Mouse (Mus musculus) v-Abl transformed pro-B cells (cell line): ENCODE results near the gene Tmem28.

ENCODE experiments used
- in situ Hi-C, 2 experiments: fragments of 400-800 bp; cut with MboI; formaldehyde crosslinking; loops; one replicate each; pipeline ENCODE4 v1.15.1; 2025; ENCODE audit not compliant: unreplicated experiment in 2 of 2

Gene Tmem28

DNA sequence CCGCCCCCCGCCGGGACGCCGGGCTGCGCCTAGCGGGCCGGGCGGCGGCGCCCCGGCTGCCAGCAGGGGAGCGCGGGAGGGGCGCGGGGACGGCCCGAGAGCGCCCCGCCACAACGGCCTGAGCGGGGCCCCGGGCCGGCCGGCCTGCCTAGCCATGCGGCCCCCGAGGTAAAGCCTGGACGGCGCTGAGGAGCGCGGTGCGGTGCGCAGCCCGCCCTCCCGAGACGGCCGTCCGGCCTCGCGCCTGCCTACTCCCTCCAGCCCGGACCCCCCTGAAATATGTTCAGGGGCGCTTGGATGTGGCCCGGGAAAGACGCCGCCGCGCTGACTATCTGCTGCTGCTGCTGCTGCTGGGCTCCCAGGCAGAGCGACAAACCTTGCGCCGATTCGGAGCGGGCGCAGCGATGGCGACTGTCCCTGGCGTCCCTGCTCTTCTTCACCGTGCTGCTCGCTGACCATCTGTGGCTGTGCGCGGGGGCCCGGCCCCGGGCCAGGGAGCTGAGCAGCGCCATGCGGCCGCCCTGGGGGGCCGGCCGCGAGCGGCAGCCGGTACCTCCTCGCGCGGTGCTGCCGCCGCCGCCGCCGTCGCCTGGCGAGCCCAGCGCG, at the start of gene Tmem28:
TSS of gene Tmem28 (plus strand) at position 232 of the 606 bp plus-strand sequence.
- in situ Hi-C loops, result loop anchor here in 1 of 2 experiments (25.0 kb wide), 1 partner anchor 666 kb away; the partner anchor contains the start of gene Igbp1

DNA sequence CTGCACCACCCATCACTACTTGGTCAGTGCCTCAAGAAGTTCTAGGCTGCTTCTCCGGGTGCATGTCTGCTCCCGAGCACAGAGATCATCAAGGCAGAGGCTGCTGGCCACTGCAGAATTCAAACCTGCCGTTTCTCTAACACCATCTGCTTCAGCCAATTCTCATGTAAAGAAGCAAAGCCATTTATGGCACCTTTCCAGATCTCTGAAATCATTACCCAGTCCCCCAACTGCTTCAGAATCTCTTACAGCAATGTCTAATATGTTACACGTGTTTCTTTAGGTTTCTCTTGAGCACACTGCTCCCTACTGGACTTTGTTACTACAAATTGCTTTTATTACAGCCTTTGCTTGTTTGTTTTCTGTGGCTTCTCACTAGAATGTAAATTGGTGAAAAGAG, 40.5 kb upstream of the Tmem28 start:
- in situ Hi-C loops, result no loop called here

DNA sequence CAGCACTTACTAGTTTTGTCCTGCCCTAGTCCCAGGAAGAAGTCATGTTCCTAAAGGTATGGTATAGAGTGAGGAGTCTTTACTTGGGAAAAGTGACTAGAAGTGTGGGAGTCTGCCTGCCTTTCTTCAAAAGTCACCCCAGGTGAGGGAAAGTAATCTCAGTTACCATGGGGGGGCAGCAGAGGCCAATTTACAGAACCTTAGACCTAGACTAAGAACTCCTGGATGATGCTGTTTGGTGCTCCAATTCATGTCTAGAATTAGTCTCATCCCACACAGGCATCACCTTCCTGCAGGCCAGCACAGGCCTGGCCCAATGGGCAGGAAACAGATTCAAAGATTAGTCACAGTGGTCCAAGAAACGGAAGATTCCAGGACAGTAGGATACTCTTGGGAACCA, 12.4 kb upstream of the Tmem28 start:
- in situ Hi-C loops, result loop anchor here in 1 of 2 experiments (25.0 kb wide), 1 partner anchor 679 kb away; the partner anchor contains the start of gene Igbp1

DNA sequence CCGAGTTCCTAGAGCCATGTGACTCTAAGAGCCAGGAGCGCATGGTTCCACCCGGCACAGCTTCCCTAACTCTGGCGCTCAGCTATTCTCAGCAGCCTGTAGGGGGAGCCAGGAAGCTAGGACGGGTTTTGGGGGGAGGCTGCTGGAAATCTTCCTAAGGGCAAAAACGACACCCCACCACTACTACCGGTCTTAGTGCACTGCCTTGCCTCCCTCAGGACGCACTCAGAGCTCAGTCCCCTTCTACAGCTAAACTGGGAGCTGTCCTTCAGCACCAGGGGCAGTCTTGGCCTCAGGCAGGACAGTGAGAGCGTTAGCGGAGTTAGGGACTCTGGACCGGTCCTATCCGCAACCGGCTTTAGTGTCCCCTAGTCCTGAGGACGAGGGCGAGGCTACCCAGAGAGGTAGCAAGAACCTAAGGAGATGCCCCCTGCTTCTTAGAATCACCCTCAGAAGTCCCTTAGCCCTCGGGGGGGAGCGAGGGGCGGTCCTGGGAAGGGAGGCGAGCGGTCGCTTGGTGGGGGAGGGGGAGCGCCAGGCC, 1.4 kb upstream of the Tmem28 start:
- in situ Hi-C loops, result loop anchor here in 1 of 2 experiments (25.0 kb wide), 1 partner anchor 668 kb away; the partner anchor contains the start of gene Igbp1

DNA sequence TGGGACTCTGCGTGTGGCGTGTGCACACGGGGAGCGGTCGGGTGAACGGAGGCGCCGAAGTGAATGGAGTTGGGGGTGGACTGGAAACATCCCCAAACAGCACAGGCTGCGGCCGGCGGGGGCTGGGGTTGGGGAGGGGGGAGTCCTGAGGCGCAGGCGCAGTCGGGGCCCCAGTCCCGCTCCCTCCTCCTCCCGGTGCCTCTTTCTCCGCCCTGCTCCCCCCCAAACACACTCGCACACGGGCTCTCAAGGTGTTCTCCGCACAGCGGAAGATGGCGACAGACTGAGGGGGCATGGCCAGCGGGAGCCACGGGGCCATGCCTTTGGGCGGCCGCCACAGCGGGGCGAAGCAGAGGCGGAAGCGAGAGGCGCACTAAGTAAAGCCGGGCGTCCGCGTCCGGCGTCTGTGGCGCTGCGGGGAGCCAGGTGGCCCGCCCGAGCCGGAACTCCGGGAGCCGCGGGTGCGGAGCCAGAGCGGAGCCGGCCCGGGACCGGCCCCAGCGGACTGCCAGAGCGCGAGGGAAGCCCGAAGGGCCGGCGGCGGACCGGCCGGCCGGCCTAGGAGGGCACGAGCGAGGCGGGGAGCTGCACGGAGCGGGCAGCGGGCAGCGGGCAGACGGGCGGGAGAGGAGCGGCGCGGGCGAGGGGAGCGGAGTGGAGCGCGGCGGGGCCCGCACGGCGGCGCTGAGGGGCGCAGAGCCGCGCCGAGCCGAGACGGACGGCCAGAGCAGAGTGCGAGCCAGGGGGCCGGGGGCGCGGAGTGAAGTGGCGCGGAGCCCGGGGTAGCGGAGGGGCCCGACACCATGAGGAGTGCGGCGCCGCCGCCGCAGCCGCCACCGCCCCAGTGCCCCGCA, 658 bp upstream of the Tmem28 start:
- in situ Hi-C loops, result loop anchor here in 1 of 2 experiments (25.0 kb wide), 1 partner anchor 667 kb away; the partner anchor contains the start of gene Igbp1

DNA sequence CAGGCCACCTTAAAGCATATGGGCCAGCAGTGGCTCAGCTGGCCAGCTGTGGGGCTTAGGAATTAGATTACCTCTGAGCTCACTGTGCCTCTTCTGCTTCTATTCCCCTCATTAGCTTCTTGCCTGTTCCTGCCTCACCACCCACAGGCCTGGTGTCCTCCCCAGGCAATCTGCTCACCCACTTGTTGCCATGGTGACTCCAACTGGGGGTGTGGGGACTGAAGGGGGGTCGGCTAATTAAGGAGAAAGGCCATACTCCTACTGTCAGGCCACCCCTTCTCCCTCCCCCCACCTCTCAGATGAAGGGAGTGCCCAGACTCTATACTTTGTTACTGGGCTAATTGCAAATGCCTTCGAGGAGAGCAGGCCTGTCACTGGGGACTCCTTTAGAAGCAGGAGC, 21.3 kb downstream of the Tmem28 start:
- in situ Hi-C loops, result no loop called here

DNA sequence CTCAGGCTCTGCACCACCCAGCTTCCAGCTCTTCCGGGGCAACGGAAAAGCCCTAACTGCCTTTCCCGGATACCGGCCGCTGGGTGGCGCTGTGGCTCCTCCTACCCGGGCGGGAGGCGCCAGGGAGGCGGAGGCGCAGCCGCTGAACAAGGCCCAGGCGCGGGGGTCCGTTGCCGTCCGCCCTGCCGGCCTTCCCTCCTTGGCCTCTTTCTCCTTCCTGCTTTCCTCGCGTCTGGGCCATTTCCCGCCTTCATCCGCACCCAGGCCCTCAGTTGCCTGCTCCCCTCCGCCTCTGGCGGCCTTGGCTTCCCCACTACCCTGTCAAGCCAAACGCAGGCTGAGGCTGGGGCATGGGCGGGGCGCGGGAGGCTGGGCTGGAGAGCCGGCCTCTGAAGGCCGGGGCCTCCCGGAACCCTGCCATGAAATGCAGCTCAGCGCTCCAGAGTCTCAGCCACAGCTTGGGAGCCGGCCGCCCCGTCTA, 32.5 kb downstream of the Tmem28 start:
- in situ Hi-C loops, result no loop called here

DNA sequence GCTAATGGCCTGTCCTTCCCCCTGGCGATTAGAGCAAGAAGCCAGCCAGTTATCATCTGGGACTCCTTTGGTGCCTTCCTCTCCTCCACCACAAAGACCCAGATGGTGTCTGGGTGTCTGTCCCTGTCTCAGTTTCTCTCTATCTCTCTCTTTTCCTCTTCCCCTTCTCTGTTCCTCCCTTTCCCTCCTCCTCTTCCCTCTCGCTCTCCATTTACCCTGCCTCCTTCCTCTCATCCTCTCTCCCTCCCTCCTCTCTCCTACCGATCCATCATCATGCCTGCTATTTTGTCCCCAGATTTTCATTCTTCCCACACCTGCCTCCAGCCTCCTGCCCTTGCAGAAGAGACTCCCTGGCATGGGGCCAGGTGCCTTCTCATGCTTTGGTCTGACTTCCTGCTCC, 33.0 kb downstream of the Tmem28 start:
- in situ Hi-C loops, result no loop called here

DNA sequence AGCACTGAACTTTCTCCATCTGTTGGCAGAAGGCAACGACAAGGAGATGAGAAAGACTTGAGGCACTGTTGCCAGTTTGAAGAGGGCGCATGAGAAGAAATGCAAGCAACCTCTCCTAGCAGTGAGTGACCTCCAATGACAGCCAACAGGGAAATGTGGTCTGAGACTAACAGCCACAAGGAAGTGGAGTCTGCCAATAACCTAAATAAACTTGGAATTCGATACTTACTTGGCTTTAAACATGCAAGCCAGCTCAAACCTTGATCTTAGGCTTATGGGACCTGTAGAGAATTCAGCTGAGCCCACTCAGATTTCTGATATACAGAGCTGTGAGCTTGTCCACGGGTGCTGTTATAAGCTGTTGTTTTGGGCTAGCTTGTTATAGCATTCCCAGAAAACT, 51.4 kb downstream of the Tmem28 start:
- in situ Hi-C loops, result no loop called here

DNA sequence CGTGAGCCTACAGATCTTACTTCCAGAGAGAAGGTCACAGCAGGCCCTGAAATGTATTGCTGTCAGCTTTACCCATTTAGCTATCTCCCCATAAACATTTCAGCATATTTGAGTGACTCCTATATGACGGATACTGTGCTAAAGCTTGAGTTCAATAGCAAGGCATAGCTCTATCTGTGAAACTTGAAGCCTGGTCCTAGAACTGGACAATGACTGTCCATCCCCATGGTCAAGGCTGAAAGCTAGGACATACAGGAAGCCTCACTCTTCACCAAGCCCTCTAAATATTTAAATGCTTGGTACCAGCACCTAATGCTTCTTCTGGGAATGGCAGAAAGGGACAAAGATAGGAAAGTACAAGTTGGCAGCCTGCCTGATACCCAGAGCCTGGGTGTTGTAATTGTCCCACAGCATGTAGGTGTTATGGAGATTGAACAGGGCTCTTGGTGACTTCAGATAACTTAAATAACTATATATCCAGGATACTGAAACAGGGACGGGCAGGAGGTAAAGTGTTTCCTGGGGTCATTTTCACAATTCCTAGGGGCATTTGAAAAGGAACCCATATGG, 51.9 kb downstream of the Tmem28 start:
- in situ Hi-C loops, result no loop called here

DNA sequence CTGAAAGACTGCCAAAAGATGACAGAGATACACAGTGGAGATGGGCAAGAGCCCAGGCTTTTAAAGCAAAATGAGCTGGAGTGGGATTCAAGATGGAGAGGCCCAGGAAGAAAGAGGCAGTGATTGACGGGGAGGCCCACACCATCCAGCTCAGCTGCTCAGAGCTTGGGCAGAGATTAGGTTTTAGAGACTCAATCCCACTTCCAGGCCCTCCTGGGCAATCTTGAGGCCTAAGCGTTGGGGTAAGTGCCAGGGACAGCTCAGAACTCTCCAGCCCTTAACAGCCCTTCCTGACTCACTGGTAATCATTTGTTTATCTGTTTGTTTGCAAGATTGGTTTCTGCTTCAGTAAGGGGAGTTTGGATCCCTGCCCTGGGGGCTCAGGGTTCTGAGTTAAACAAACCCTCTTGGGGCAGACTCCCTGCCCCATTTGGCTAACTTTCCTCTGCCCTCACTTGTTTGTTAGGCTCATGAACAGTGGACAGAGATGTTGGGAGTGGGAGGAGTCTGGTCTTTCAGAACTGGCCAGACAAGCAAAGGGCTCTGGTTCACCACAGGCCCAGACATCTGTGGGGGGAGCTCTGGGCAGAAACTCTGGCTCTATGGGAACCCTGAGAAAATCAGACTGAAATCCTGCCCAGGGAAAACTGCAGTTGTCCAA, 52.6 kb downstream of the Tmem28 start:
- in situ Hi-C loops, result no loop called here

DNA sequence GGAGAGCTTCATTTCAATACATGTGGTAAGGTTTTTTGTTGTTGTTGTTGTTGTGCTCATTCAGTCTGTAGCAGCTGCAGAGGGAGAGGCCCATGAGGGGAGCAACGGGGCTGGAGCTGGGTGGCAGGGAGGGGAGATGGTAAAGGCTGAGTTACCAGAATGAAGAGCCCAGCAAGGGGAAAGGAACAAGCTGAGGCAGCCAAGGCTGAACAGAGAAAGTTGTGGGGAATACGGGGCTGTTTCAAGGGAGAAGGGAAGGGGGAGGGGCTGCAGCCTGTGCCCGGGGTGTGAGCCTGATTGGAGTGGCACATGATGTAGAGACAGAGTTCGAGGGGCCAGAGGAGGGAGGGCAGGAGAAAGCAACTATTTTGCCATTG, 53.1 kb downstream of the Tmem28 start:
- in situ Hi-C loops, result no loop called here

DNA sequence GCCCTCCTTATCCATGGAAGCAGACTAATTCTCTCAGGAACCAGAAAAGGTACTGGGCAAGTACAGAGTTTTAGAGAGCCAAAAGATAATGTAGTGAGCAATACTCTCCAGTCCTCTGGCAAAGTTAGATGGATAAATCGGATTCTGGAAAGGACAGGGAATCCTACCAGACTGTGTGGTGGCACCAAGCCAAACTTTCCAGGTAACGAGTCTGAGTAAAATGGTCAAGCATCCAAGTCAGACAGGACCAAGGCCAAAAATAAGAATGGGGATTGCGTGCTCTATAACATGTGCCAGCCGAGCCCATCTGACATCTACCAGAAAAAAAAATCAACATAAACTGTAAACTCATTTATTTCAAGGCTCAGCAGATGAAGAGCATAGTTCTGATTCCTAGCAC, 56.0 kb downstream of the Tmem28 start:
- in situ Hi-C loops, result no loop called here

DNA sequence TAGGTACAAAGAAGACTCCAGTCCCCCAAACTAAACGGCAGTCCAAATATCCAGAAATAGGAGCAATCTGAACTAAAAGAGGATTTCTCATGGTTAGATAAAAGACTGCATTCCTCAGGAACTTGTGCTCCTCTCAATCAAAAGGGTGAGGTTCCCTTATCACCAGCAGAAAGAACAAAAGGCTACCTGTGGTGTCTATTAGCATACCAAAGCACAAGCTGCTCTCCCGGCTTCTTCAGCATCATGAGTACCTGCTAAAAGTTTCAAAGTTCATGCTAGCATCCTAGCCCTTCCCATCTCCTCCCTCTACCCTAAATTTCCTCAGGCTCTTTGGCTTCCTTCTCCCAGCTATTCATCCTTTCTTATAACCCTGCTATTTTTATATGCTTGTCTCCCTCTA, 62.6 kb downstream of the Tmem28 start:
- in situ Hi-C loops, result no loop called here
